Mouse (Mus musculus) cerebellum, adult 2 months (tissue): ENCODE results near the gene Nudt22. TPM values are rescaled to one million over a fixed set of nuclear protein-coding genes. Genes with fewer than 3 reads are reported as not detected.

Experiments
- DNase-seq, 2 experiments: peaks; one replicate each; pipeline ENCODE4 v3.0.0; 2021
- H3K27ac ChIP-seq: fragments of 200-500 bp; 2 replicates; pipeline ENCODE4 v1.5.1; 2012; ENCODE audit warnings: low read length, control low read depth, inconsistent platforms; ENCODE audit not compliant: insufficient read depth
- H3K27me3 ChIP-seq: fragments of 200-500 bp; 2 replicates; pipeline ENCODE4 v1.6.1; 2012; ENCODE audit warnings: inconsistent platforms, mild to moderate bottlenecking, low read length, moderate library complexity; ENCODE audit not compliant: control insufficient read depth, insufficient read depth
- H3K4me1 ChIP-seq: fragments of 200-500 bp; 2 replicates; pipeline ENCODE4 v1.6.1; 2011; ENCODE audit warnings: low read length; ENCODE audit not compliant: control insufficient read depth, insufficient read depth
- H3K4me3 ChIP-seq: fragments of 200-500 bp; replicated peaks from 2 replicates; pipeline ENCODE3; 2011; ENCODE audit warnings: mild to moderate bottlenecking, low read depth, low read length, control low read depth; ENCODE audit not compliant: insufficient read depth
- CTCF ChIP-seq: fragments of 200-500 bp; IDR thresholded peaks from 2 replicates; pipeline ENCODE4 v1.5.1; 2011; ENCODE audit warnings: low read depth, mild to moderate bottlenecking, control low read depth, low read length, moderate library complexity, borderline replicate concordance; ENCODE audit not compliant: insufficient read depth
- POLR2A ChIP-seq: fragments of 200-500 bp; IDR thresholded peaks from 2 replicates; pipeline ENCODE4 v1.6.1; 2011; ENCODE audit warnings: low read length, control low read depth, borderline replicate concordance; ENCODE audit not compliant: insufficient read depth
- WGBS: fragments of 180-500 bp; shearing (Covaris S2); methylation state at CpG from one replicate; pipeline ENCODE4 v1.1.7; 2018; 5-methylcytosine and 5-hydroxymethylcytosine counted together
- polyA plus RNA-seq: library from polyadenylated mRNA; depleted of rRNA; stranded (reverse); fragments of >200 nt; gene quantifications from 2 replicates; pipeline ENCODE4 v1.2.3, GENCODE M21; 2012; rRNA removed

The Nudt22 gene
- polyA plus RNA-seq, 1 experiment: 43.5 TPM

- Histone ChIP-seq H3K4me3 (no peak overlapping the region), H3K4me1 (peaks cover 20% of the 10 kb centered on the region), H3K27ac (peak overlapping the region; percentile 74), H3K27me3 (no peaks in the 10 kb centered on the region)
- 35% methylated on average over 4 of the region's 4 CpGs for WGBS
- no peak for TF ChIP-seq POLR2A
- no peak for DNase-seq
These were observed 48.2 kb downstream of the Nudt22 start for GRCm38 (mm10) chr19:6947742-6948141.

DNA sequence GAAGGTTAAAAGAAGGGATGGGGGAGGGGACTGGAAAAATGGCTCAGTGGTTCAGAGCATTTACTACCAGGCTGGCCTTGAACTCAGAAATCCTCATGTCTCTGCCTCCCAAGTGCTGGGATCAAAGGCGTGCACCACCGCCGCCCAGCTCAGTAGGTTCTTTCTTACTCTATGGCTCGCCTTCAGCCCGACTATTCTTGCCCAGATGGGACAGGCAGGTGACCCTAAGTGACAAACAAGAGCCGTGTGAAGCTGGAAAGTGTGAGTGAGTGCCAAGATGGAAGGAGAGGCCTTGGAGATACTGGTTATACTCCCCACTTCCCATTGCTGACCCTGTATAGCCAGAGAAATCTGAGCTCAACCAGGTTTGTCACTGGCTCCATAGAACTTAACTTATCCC lies 52.2 kb downstream of the Nudt22 start:
- WGBS: 91% methylated on average over 6 of the region's 6 CpGs
- H3K4me3 ChIP-seq: no peak overlapping the region
- H3K4me1 ChIP-seq: peaks cover 29% of the 10 kb centered on the region
- TF ChIP-seq POLR2A: no peak
- no peak for TF ChIP-seq CTCF
- H3K27ac ChIP-seq: no peak overlapping the region
- no peaks in the 10 kb centered on the region for H3K27me3 ChIP-seq
- DNase-seq: no peak

Other genes starting within 250 kb of the Nudt22 start
- 26.3 and 28.7 TPM in 2 replicates for gene Rps6ka4, start 155.5 kb downstream of the Nudt22 start, polyA plus RNA-seq
- 1.7 and 2.1 TPM in 2 replicates for gene Ccdc88b, start 137.9 kb downstream of the Nudt22 start, polyA plus RNA-seq
- 122 and 124 TPM in 2 replicates for gene Trmt112, start 86.4 kb downstream of the Nudt22 start, polyA plus RNA-seq
- 500 and 537 TPM in 2 replicates for gene Prdx5, start 86.0 kb downstream of the Nudt22 start, polyA plus RNA-seq
- 95.3 and 103 TPM in 2 replicates for gene Esrra, start 74.3 kb downstream of the Nudt22 start, polyA plus RNA-seq
- 2.8 and 3.2 TPM in 2 replicates for gene Catsperz, start 70.7 kb downstream of the Nudt22 start, polyA plus RNA-seq
- 5.8 and 5.9 TPM in 2 replicates for gene Kcnk4, start 61.6 kb downstream of the Nudt22 start, polyA plus RNA-seq
- 71.6 and 73.8 TPM in 2 replicates for gene Bad, start 54.3 kb downstream of the Nudt22 start, polyA plus RNA-seq
- gene Gpr137, start 53.6 kb downstream of the Nudt22 start, polyA plus RNA-seq: 125 and 127 TPM in 2 replicates
- gene Ppp1r14b, start 21.1 kb downstream of the Nudt22 start, polyA plus RNA-seq: 50.1 and 51.7 TPM in 2 replicates
- 53.2 and 57.6 TPM in 2 replicates for gene Plcb3, start 19.6 kb downstream of the Nudt22 start, polyA plus RNA-seq
- 214 and 257 TPM in 2 replicates for gene Fkbp2, start 15.6 kb downstream of the Nudt22 start, polyA plus RNA-seq
- 90.4 and 100.0 TPM in 2 replicates for gene Vegfb, start 8.5 kb downstream of the Nudt22 start, polyA plus RNA-seq
- gene Dnajc4, start 3.5 kb downstream of the Nudt22 start, polyA plus RNA-seq: 63.6 and 66.4 TPM in 2 replicates
- 29.6 and 31.3 TPM in 2 replicates for gene Trpt1, start within 50 bp of the Nudt22 start, polyA plus RNA-seq
- 2.2 and 2.3 TPM in 2 replicates for gene Fermt3, start 23.4 kb upstream of the Nudt22 start, polyA plus RNA-seq
- 215 and 217 TPM in 2 replicates for gene Stip1, start 43.9 kb upstream of the Nudt22 start, polyA plus RNA-seq
- gene Macrod1, start 60.7 kb upstream of the Nudt22 start, polyA plus RNA-seq: 30.8 and 33.8 TPM in 2 replicates
- 5.4 and 6.2 TPM in 2 replicates for gene Flrt1, start 109.6 kb upstream of the Nudt22 start, polyA plus RNA-seq
- gene Otub1, start 210.2 kb upstream of the Nudt22 start, polyA plus RNA-seq: 234 and 248 TPM in 2 replicates
- 1,171 and 1,228 TPM in 2 replicates for gene Cox8a, start 221.5 kb upstream of the Nudt22 start, polyA plus RNA-seq
- 44.8 and 46.2 TPM in 2 replicates for gene Naa40, start 245.1 kb upstream of the Nudt22 start, polyA plus RNA-seq